ENCODE assay signal across 9 mouse cellular contexts in the genomic region with DNA sequence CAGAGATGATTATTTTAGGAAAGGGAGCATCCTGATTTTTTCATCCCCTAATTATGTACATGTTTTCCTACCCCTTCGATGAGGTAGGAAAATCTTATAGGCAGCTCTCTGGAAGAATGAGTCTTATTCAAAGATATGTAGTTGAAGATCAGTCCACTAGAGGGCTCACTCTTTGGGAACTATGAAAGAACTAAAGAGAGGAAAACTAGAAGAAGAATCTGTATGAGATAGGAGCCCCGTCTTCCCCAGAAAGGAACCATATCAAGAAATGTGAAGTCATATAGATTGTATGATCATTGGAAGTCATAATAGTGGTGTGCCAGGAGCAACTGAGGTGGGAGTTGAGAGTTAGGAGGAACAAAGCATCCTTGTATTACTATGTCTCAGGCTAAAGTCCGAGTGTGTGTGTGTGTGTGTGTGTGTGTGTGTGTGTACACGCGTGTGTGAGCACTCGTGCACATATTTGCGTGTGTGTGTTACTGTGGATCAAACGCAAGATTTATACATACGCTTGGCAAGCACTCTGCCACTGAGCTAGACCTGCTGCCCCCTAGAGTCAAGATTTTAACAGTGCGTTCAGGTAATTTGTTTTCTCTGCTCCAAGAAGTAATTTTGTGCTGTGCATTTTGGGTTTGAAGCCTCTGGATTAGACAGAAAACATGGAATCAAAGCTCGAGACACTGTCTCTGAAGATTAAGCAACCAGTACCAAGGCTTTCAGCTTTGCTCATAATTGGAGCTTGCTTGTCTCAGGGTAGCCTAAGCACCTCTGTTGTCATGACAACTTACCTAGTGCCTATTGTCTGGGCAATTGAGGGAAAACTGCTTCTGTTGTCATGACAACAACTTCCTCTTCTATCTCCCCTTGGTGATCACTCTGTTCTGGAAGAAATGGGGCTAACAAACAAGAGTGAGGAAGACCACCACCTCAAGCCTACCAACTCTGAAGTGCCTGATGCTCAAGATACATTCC. TPM values are rescaled to one million over a fixed set of nuclear protein-coding genes. Genes with fewer than 3 reads are reported as not detected.
DNase-seq lines count a peak whose midpoint lies in the region; ATAC-seq and TF ChIP-seq lines count a peak whose summit lies in the region.
"Had no signal": no experiment of that assay in that cellular context is flagged by ENCODE, and none has a peak within 500 bp of the region (broad histone marks: within the 10 kb centered on the region; RNA-seq: fewer than 3 reads in every experiment).

No protein-coding gene starts in this region.

- H3K36me3 ChIP-seq in kidney, adult 2 months (ENCODE audit: control insufficient read depth, insufficient read depth, low read length): no peaks in the 10 kb centered on the region
- peaks cover 1% of the 10 kb centered on the region; the same call in 1 of the 2 replicates for H3K36me3 ChIP-seq in small intestine, adult 2 months (ENCODE audit: control insufficient read depth, insufficient read depth, low read length)

- H3K27ac ChIP-seq in kidney, adult 2 months (ENCODE audit: insufficient read depth, low read depth, low read length): no peak overlapping the region
- H3K27ac ChIP-seq in small intestine, adult 2 months (ENCODE audit: insufficient read depth, low read depth, low read length): no peak overlapping the region
- H3K27ac ChIP-seq: limb, embryonic 13.5 days had no signal

- peak; percentile 39 for TF ChIP-seq CTCF in kidney, adult 2 months (conservative IDR thresholded peaks at IDR 0.05; ENCODE audit: insufficient read depth, insufficient read length, low read depth, low read length)
- TF ChIP-seq CTCF in small intestine, adult 2 months (IDR thresholded peaks at IDR 0.05; ENCODE audit: extremely low read depth, insufficient read length, insufficient replicate concordance, low read depth, low read length): peak; percentile 46; the same call in 1 of the 2 replicates

- no peaks in the 10 kb centered on the region for H3K27me3 ChIP-seq in kidney, adult 2 months (replicated peaks; ENCODE audit: control insufficient read depth, insufficient read depth, low read length)
- H3K27me3 ChIP-seq in small intestine, adult 2 months (ENCODE audit: control insufficient read depth, insufficient read depth, low read length): no peaks in the 10 kb centered on the region

- H3K4me3 ChIP-seq in kidney, adult 2 months (ENCODE audit: insufficient read depth, low read depth, low read length): no peak overlapping the region
- no peak overlapping the region for H3K4me3 ChIP-seq in small intestine, adult 2 months (ENCODE audit: low read depth, low read length)
- H3K4me3 ChIP-seq: limb, embryonic 13.5 days had no signal

- DNase-seq in kidney, adult 2 months: peak; percentile 29
- no peak for DNase-seq in kidney, postnatal 10 days
- peak; percentile 1 to 12 for DNase-seq in B cell, adult 2 months
- DNase-seq in NIH3T3 (ENCODE audit: low read depth): peak; percentile 74
- DNase-seq in ovary, adult 18-20 months (ENCODE audit: low spot score): no peak
- DNase-seq in layer of hippocampus, postnatal 25 days (ENCODE audit: extremely low spot score in 1 of 2, low spot score in 1 of 2): no peak

- TF ChIP-seq POLR2A in kidney, adult 2 months (IDR thresholded peaks at IDR 0.05; ENCODE audit: low read depth, low read length): no peak
- TF ChIP-seq POLR2A in small intestine, adult 2 months (IDR thresholded peaks at IDR 0.05; ENCODE audit: low read depth, low read length): no peak

- H3K4me1 ChIP-seq in kidney, adult 2 months (ENCODE audit: control insufficient read depth, insufficient read depth, low read length): no peaks in the 10 kb centered on the region
- H3K4me1 ChIP-seq in small intestine, adult 2 months (ENCODE audit: control insufficient read depth, insufficient read depth, insufficient read length, low read length): no peaks in the 10 kb centered on the region
- H3K4me1 ChIP-seq: limb, embryonic 13.5 days had no signal

- WGBS in kidney, adult 2 months: 50% methylated on average over 11 of the region's 11 CpGs
- WGBS in small intestine, adult 2 months: 65% methylated on average over 11 of the region's 11 CpGs

- ATAC-seq in granulocyte monocyte progenitor cell, adult 5-6 weeks (replicated peaks; ENCODE audit: poor library complexity, severe bottlenecking): peak; percentile 76

RNA-seq across cellular contexts. Expression of gene Morf4l2, which starts 17.9 kb away (rescaled TPM):
- polyA plus RNA-seq in kidney, adult 2 months (2012; rRNA removed): 20.9 and 33.3 TPM in 2 replicates
- total RNA-seq in granulocyte monocyte progenitor cell, adult 5-6 weeks (2014; fragmentation: Nextera tagmentation): 170 and 206 TPM in 2 replicates
- 712 and 733 TPM in 2 replicates for total RNA-seq in granulocyte monocyte progenitor cell, adult 5-6 weeks (2017)
- 6.8 and 11.4 TPM in 2 replicates for polyA plus RNA-seq in small intestine, adult 2 months (2012; rRNA removed)
- total RNA-seq in layer of hippocampus, postnatal 25 days (2021): 100 to 1,000 TPM; 374 to 393 TPM

RNA-seq across cellular contexts. Expression of gene Glra4, which starts 18.6 kb away (rescaled TPM):
- not detected in 2 replicates for polyA plus RNA-seq in kidney, adult 2 months (2012; rRNA removed)
- not detected in 2 replicates for total RNA-seq in granulocyte monocyte progenitor cell, adult 5-6 weeks (2014; fragmentation: Nextera tagmentation)
- not detected in 2 replicates for total RNA-seq in granulocyte monocyte progenitor cell, adult 5-6 weeks (2017)
- not detected in 2 replicates for polyA plus RNA-seq in small intestine, adult 2 months (2012; rRNA removed)
- total RNA-seq in layer of hippocampus, postnatal 25 days (2021): under 1 TPM; 0.27 to 0.40 TPM

RNA-seq across cellular contexts. Expression of gene Tceal1, which starts 53.6 kb away (rescaled TPM):
- 1.3 and 1.6 TPM in 2 replicates for polyA plus RNA-seq in kidney, adult 2 months (2012; rRNA removed)
- 1.1 TPM in 2 replicates for total RNA-seq in granulocyte monocyte progenitor cell, adult 5-6 weeks (2014; fragmentation: Nextera tagmentation)
- total RNA-seq in granulocyte monocyte progenitor cell, adult 5-6 weeks (2017): 0.21 and 0.39 TPM in 2 replicates
- polyA plus RNA-seq in small intestine, adult 2 months (2012; rRNA removed): 0.09 and 0.14 TPM in 2 replicates
- 10 to 100 TPM; 14.5 to 16.0 TPM for total RNA-seq in layer of hippocampus, postnatal 25 days (2021)

Comparison
In these comparisons a context has a peak if more than half of its experiments do, and no peak if none do; other contexts are left out.
1. DNase-seq: peak in kidney, adult 2 months (single experiment), B cell, adult 2 months (2 of 2) and NIH3T3 (single experiment); none in kidney, postnatal 10 days (single experiment), ovary, adult 18-20 months (single experiment) and layer of hippocampus, postnatal 25 days (0 of 2).
2. RNA of gene Tceal1, which starts 53.6 kb away (total RNA-seq): 14.5 to 16.0 TPM in layer of hippocampus, postnatal 25 days; 0.21 to 1.1 TPM in granulocyte monocyte progenitor cell, adult 5-6 weeks; every median in the first group is over 4 times any median in the second.